Mouse (Mus musculus): ENCODE measurements around the gene Sorcs1. TPM values are rescaled to one million over a fixed set of nuclear protein-coding genes. Genes with fewer than 3 reads are reported as not detected.

The Sorcs1 gene
- polyA plus RNA-seq, 2 experiments from 2014 or later = not detected

DNA sequence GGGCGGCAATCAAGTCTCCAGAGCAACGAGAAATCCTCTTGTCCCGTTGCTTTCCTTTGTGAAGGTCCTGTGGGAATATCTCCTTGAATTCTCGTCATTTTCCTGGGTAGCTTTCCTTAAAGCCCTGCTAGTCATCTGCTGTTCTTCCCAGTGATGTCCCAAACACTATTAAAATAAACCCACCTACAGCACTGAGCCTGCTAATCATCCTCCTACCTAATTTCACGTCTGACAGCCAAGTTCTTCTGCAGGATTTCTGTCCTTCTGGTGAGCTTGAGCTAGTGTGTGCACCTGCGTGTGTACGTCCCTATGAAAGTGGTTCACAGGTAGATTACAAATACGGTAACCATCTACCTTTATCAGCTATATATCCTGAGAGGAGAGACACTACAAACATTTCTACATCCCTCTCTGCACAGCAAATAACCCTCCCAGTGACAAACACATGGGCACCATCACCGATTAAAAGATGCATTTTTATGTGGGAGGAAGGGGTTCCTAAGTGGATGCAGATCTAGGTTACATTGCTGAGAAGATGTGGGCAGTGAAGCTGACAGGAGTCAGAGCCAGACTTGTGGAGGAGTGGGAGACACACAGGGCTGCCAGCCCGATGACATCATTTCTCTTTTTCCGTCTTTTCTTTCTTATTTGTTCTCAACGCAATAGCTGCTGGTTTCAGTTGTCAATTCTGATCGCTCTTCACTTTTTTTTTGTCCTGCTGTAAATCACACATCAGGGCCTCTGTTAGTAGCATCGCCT, 259.3 kb downstream of the Sorcs1 start:
- ATAC-seq = no peak

DNA sequence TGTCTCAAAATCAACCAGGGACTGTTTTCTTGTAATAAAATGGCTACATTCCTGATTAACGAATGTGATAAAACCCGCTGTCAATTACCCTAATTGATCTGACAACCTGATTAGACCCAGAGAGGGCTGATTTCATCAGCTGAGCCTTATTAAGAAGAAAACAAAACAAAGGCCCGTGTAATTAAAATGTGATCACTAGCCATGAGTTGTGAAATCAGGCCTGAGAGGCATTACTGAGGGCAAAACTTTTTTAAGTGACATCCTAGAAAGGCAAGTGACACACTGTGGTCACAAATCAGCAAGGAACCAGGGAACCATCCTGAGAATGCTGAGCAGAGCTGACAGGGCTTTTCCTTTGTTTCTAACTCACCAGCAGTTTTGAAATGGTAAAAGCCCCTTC, 267.9 kb downstream of the Sorcs1 start:
- ATAC-seq = no peak

DNA sequence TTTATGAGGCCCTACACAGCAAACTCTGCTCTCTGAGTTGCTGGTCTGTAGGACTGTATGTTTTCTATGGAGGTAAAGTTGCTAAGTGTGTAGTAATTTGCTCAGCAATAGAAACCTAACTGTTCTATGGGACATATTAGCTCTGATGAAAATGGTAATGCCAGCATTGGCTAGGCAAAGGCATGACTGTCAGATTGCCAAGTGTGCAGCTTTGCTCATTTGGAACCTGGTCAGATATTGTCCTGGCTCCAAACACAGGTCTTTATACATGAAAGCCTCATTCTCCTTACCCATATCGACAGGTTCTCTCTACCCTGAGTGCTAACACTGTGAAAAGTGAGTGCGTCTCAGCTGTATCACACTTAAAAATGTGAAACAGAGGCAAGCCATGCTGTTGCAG, 280.1 kb downstream of the Sorcs1 start:
- no peak for ATAC-seq

DNA sequence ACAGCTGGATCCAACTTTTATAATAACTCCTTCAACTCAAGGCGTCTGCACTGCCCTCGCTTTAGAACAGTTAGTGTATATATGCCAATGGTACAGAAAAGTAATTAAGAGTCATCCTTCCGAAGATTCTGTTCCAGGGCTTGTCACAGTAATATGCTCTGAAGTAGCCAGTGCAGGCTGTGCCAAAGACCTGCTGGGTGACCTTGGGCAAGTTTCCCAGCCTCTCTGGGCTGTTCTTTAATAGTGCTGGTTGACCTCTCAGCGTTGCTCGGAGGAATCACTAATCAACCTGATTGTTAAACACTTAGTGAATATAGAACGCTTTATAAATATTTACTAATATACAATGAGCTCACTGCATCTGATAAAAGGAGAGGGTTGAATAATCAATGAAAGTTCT, 282.7 kb downstream of the Sorcs1 start:
- no peak for ATAC-seq

DNA sequence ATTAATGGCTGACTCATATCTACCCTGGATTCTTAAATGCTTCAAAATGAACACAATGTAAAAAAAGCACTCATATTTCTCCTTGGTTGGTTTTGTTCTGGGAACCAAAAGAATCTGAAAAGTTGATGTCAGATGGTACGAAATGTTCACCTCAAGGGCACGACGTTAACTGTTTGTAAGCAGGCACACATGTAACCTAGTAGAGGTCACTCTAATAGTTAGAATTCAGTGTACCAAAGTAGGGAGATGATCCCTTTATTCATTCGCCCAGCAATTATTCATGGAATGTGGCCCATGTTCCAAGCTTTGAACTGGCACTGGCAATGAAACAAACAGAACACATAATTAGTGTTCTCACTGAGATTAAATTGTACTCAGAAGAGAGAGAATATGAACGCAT, 284.3 kb downstream of the Sorcs1 start:
- ATAC-seq = no peak

DNA sequence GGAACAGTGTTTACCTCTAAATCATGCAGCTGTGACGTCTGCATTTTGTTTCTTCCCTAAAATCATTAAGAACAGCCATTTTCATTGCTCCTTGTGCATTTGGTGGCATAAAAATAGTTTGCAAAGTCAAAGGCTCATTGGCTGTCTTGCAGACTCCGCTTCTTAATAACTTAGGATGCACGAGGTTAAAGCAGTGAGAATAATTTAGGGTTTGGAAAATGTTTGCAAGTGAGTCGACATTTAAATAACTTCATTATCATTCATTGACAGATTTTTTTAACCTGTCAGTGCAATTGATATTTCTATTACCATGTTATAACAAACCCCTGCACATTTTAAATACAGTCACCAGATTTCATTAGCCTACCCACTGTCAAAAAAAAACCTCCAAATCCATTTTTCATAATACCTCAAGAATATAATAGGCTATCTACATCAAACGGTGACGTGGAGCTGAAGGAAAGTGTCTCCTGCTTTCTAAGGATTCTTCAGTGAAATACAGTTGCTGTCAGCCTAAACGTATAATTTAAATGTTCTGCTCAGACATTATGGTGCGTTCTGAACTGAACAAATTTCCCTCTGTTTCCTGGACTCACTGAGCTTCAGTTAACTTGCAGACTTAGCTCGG, 288.4 kb downstream of the Sorcs1 start:
- no peak for ATAC-seq

DNA sequence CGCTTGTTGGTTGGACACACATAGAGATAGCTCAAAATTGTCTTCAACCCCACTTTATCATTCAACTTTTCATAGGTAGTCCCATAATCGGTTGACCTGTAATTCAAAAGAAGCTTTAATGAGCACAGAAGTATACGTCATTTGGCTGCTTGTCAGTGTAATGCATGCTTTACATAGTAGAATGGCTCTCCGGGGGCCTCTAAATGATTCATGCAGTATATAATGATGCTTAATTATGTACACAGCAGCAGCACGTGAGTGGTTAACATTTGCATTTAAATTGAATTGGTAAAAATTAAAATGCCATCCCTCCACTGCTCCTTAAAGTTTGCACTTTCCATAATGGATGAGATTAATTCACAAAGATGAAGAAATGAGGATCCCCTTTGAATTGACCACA, 299.5 kb downstream of the Sorcs1 start:
- ATAC-seq = no peak

DNA sequence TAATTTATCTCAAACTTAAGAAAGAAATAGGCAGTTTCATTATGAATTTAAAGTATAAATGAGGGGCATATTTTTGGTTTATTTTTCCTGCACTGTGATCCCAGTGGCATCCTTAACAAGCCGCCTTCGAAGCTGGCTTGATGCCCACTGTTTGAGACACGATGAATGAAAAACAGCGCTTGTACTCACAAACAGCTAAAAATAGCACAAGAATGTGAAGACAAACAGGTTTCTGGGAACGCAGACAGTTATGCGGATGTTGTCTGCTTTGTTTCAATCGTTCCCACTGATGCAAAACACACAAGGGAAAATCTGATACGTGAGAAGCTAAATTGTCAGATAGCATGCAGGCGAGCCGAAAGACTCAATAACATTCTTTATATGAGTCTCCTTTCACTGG, 303.7 kb downstream of the Sorcs1 start:
- ATAC-seq = no peak

DNA sequence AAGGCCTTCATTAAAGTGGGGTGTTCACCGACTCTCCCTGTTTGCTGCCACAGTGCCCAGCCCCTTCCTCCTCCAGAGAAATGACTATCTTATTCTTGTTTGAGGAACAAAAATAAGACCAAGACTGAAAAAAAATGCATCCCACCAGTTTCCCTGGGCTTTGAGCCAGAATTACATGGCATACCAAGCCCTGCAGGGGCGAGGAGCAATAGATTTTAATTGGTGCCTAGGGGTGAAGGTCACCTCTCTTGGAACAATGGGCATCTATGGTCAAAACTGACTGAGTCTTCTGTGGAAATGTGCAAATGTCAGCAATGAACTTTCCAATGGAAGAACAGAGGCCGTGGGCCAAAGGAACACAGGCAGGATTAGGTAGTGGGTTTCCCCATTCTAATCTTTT, 312.0 kb downstream of the Sorcs1 start:
- no peak for ATAC-seq

DNA sequence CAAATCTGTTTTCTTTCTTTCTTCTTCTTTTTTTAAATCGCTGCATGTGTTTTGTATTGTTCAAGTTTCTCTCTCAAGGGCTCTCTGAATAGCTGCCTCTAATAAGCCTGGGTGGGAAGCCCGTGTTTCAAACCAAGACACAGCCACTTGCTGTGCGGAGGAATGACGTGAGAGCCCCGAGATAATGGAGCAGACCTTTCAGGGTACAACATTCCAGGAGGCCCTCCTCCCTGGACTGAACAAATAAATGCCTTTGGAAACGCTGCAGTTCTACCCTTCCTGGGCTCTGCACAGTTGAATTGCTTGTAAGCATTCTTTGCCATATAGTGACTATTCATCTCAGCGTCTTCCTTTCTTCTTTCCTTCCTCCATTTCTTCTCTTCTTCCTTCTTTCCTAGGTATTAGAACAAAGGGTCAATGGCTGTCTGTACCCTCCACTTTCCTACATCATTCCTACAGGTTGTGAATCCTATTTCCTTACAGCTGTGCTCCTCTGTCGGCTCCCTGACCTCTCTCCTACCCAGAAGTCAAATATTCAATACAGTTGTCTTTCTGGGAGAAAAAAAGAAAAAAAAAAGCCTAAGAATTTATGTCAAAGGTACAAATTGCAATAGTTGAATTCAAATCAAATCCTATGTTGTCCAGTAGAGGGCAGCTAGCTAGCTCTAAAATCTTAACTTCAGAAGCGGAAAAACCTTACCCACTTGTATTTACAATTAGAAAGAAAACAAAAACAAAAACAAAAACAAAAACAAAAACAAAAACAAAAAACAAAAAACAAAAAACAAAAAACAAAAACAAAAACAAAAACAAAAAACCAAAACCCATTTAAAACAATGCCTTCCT, 315.6 kb downstream of the Sorcs1 start:
- ATAC-seq = no peak

DNA sequence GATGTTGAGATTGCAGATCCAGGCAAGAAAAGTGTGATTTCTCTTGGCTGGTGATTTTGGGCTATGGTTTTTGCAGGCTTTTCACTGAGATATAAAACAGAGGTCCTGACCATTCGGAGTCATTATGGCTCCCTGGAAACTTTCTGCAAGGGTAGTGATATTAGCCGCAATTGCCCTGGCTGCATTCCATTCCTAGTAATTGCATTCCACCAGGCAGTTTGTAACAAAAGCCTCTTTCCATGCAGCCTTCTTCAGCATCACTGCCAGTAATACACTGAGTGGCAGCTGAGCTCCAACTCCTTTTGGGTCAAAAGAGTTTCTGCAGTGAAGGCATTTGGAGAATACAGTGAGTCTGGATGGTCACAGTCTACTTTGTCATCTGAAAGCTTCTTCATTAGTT, 319.9 kb downstream of the Sorcs1 start:
- no peak for ATAC-seq

DNA sequence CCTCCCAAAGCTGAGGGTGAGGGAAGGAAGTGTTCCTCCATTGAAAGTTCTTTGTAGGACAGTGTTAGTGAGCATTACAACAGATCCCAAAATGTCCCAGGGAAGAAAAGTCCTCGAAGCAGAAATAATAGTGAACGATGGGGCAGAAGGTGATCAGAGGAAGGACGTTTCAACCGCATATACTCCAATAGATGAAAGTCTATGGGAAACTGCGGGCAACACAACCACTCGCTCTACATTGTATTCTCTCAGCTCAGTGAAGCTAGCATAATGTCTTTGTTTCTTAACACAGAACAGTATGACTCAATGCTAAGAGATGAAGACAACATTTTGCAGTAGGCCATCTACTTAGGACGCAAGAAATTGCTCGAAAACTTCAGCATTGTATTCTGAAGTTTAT, 339.2 kb downstream of the Sorcs1 start:
- no peak for ATAC-seq

DNA sequence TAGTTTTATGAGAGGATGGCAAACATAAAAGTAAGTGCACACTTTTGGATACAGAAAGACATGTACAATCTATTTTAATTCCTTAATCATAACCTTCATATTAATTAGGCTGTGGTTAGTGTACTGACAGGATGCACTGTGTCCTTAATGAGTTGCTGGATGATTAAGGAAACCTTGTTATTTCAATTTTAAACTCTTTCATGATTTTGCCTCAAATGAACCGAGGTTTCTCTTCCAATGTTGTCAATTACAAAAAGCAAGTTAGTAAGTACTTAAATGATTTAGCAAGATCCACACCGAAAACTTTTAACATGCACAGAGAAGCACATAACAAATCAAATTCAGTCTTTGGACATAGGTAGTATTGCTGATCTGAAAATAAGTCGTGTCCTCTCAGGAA, 341.7 kb downstream of the Sorcs1 start:
- ATAC-seq = no peak

DNA sequence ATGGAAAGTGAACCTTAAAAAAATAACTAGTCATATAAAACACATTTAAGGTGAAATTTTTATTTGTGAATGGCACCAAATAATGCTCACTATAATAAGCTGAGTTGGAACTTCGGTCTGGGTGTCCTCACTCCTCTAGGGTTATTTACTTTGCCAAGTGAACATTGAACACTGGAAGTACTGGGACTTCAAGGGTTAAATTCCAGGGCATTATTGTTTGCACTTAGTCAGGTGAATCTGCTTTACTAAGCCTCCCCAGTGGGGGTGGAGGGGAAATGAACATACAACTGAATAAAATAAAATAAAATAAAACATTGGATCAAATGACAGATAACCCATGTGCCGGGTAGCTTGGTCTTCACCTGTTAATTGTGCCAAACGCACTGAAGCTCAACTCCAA, 347.3 kb downstream of the Sorcs1 start:
- no peak for ATAC-seq

DNA sequence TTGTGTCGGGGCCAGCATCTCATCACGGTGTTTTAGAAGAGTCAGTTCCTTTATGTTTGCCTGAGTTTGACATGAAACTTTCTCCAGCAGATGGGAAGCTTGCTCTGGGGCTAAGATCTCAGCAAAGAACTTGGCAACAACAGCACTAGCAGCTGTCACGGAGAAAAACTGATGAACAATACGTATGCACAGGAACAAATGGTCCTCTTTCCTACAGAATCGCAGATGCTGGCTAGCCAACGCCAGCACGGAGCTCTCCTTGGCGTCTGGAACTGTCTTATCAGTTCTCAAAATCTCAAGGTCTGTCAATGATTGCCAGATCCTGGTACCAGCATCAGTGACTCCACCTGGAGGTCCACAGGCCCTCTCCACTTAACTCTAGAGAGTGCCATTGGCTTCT, 350.6 kb downstream of the Sorcs1 start:
- ATAC-seq = no peak

DNA sequence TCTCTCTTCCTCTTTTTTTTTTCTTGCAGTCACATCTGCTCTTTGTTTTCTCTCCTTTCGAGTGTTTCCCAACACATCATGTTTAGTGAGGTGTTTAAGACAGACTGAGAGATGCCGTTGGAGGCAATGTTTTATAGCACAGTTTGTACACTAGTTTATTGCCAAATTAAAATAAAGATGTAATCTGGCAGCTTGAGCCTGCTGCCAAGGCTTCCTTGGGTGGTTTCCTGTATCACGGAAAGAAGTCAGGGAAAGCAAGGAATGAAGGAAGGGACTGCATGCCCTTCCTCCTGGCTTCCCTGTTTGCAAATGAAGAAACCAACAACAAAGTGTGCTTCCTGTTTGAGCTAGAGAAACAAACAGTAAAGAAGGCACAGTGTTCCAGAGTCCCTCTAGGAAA, 352.3 kb downstream of the Sorcs1 start:
- no peak for ATAC-seq

DNA sequence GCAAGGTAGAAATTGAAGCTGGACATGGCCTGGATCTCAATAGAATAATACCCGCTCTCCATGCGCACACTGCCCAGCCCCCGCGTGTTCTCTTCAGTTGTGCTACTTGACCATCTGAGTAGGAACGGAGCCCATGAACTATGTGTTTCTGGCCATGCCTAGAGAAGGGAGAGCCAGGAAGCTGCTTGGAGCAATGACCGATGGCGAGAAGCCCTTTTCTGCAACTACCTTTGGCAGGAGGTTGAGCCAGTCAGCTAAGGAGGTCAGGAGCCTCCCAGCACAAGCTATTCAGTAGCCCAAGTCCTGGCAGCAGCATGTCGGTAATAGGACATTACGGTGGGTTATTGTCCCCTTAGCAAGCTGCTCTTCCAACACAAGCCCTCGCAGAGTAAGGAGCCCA, 352.8 kb downstream of the Sorcs1 start:
- ATAC-seq = no peak

DNA sequence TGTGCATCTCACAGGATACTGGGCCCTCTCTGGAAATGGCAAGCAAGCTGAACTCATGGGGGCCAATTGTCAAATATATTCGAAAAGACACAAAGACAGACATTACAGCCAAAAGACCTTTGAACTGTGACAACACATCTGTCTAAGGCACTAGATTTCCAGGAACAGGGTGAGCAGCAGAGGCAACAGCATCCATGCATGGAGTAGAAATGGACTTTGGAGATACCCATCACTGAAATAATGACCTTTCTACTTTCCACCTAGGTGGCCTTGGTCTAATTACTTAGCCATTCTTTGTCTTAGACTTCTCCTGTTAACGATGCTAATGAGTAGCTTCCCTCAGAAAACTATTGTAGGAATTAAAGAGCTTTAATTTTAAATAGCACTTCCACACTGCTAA, 371.4 kb downstream of the Sorcs1 start:
- ATAC-seq = no peak

DNA sequence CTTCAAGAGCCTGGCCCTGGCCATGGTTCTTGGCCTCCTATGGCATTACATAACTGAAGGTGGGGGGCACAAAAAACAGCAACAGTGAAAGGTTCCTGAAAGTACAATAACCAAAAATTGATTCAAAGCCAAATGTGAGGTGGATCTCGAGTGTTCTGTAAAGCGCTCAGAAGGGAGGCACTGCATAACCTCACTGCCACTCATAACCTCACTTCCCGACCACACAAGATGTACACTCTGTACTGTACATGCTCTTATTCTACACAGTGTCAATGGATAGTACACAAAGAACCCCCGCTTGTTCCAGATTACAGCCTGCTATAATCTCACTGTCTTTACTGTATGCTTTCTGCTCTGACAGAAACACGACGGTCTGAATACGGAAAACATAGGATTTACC, 384.2 kb downstream of the Sorcs1 start:
- ATAC-seq = no peak

DNA sequence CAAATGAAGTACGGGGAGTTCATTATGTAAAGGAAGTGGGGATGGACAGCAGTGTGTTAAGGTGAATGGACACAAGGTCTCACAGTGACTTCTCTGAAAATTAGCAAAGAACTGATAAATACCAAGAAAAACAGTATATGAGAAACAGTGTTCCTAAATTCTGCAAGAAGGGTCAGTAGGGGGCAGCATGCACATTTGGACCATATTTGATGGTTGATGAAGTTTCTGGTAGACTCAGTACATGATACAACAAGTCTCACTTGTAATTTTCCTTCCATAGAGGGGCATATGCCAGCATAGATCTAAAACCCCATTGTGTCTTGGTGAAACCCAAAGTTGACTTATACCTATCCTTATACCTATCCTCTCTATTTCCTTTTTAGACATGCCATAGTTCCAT, 414.0 kb downstream of the Sorcs1 start:
- ATAC-seq = no peak

DNA sequence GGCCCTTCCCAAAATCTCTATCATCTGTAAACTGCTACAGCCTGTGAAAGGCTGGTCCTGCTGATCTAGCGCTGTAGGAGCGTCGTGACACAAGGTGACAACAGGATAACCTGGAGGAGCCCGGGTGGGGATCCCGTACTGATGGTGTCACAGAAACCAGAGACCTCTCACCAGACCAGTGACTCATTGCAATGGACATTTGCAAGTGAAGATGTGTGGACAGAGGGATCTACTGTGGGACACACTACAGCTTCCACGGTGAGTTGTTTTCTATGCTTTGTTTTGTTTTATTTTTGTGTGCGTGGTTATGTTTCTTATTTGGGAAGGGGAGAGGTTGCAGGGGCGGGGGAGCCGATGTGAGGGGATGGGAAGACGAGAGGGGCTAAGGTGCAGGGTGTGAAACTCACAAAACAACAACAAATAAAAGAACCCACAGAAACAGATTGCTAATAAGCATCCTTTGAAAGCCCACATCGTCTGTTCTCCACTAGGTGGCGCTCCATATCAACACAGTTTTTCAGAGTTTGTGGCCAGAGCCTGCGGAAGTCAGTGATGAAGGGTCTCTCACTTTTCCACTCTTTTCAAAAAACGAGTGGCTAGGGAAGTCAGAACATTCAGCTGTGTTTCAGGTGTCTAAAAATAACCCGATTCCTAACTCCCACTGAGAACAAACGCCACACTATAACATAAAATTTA, 419.6 kb downstream of the Sorcs1 start:
- no peak for ATAC-seq

DNA sequence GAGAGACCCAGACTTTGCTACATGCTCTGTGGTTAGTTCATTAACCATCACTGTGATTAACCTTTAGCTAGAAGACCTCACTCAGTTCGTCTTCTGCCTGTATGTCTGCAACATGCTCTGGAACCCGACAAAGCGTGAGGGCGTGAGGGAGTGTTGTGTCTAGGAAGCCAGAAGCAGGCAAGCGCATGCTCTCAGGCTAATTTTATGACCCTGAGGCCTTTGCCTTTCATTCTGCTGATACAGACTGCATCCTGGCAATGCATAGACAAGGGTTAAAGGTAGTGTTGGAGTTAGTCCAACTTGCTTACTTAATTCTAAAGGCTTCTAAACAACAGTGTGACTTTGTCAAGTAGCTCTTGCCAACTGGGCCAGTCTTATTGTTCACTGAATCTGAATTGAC, 458.0 kb downstream of the Sorcs1 start:
- no peak for ATAC-seq

Data from activated CD4-positive, CD25-positive, alpha-beta regulatory T cell, adult 4 months (primary cell).